Mouse (Mus musculus) intestine, embryonic 15.5 days (tissue): ENCODE data around the gene Gm21969. TPM values are rescaled to one million over a fixed set of nuclear protein-coding genes. Genes with fewer than 3 reads are reported as not detected.

Experiments used
- ATAC-seq: fragments of 200-750 bp; cut with Nextera tagmentation; 2 replicates; pipeline ENCODE4 v1.8.0; 2017; ENCODE audit warnings: moderate TSS enrichment, moderate library complexity
- H3K27ac ChIP-seq: fragments of 300-500 bp; sonication (generic); 2 replicates; pipeline ENCODE4 v1.5.1; 2015; ENCODE audit warnings: mild to moderate bottlenecking, inconsistent platforms
- H3K27me3 ChIP-seq: fragments of 300-500 bp; sonication (generic); replicated peaks from 2 replicates; pipeline ENCODE4 v1.6.1; 2015; ENCODE audit warnings: inconsistent platforms
- H3K36me3 ChIP-seq: fragments of 300-500 bp; sonication (generic); 2 replicates; pipeline ENCODE4 v1.6.1; 2015; ENCODE audit warnings: inconsistent platforms
- H3K4me1 ChIP-seq: fragments of 300-500 bp; sonication (generic); replicated peaks from 2 replicates; pipeline ENCODE4 v1.6.1; 2015; ENCODE audit warnings: inconsistent platforms
- H3K4me2 ChIP-seq: fragments of 300-500 bp; sonication (generic); replicated peaks from 2 replicates; pipeline ENCODE4 v1.6.1; 2015; ENCODE audit warnings: mild to moderate bottlenecking, inconsistent platforms
- H3K4me3 ChIP-seq: fragments of 300-500 bp; sonication (generic); replicated peaks from 2 replicates; pipeline ENCODE4 v1.5.1; 2015; ENCODE audit warnings: inconsistent platforms
- H3K9ac ChIP-seq: fragments of 300-500 bp; sonication (generic); 2 replicates; pipeline ENCODE4 v1.6.1; 2015; ENCODE audit warnings: inconsistent platforms
- H3K9me3 ChIP-seq: fragments of 300-500 bp; sonication (generic); 2 replicates; pipeline ENCODE4 v1.6.1; 2016; ENCODE audit warnings: inconsistent platforms
- WGBS: fragments of 180-500 bp; shearing (Covaris S2); methylation state at CpG from one replicate; pipeline ENCODE4 v1.1.7; 2015; 5-methylcytosine and 5-hydroxymethylcytosine counted together
- polyA plus RNA-seq: library from polyadenylated mRNA; unstranded; fragments of >200 nt; fragmentation: Nextera tagmentation; extraction: Ambion mirVana; gene quantifications from 2 replicates; pipeline ENCODE4 v1.2.1, GENCODE M21; 2015

Gm21969 gene
- polyA plus RNA-seq, 1 experiment from 2014 or later = not detected

DNA sequence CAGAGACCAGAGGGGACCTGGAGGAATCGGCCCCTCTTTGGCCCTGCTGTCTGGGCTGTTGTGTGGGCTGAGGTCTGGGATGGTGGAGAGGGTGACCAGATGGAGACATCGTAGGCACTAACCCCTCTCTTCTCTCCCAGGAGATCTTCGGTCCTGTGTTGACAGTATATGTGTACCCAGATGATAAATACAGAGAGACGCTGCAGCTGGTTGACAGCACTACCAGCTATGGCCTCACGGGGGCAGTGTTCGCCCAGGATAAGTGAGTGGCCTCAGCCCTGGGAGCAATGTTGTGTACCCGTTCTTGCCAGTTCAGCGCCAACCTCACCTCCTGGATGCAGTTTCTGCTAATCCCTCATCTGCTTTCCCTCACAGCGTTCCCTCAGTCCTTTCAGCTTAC lies 41.0 kb downstream of the Gm21969 start:
- Histone ChIP-seq H3K27me3 (peaks cover 12% of the 10 kb centered on the region), H3K27ac (no peak overlapping the region), H3K36me3 (no peaks in the 10 kb centered on the region), H3K4me3 (no peak overlapping the region), H3K4me2 (no peak overlapping the region), H3K9ac (no peak overlapping the region), H3K4me1 (peaks cover 15% of the 10 kb centered on the region), H3K9me3 (no peaks in the 10 kb centered on the region)
- ATAC-seq = peak; percentile 27; the same call in 1 of the 2 replicates
- 15% methylated on average over 9 of the region's 9 CpGs for WGBS

DNA sequence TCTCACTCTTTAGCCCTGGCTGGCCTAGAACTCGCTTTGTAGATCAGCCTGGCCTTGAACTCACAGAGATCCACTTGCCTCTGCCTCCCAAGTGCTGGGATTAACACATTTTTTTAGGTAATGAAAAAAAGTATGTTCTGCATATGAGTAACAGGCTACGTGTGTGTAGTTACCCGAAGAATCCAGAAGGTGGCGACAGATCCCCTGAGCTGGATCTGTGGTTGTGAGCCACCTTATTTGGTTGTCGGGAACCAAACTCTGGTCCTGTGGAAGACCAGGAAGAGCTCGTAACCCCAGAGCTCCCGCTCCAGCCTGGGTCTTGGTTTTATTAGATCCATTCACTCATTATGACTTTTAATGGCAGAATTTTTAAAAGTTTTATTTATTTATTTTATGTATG lies 43.9 kb downstream of the Gm21969 start:
- H3K36me3 ChIP-seq = no peaks in the 10 kb centered on the region
- no peaks in the 10 kb centered on the region for H3K9me3 ChIP-seq
- peaks cover 8% of the 10 kb centered on the region for H3K4me1 ChIP-seq
- H3K27ac ChIP-seq = no peak overlapping the region
- H3K4me2 ChIP-seq = no peak overlapping the region
- 86% methylated on average over 7 of the region's 7 CpGs for WGBS
- no peak for ATAC-seq
- H3K9ac ChIP-seq = no peak overlapping the region
- no peak overlapping the region for H3K4me3 ChIP-seq
- peaks cover 9% of the 10 kb centered on the region for H3K27me3 ChIP-seq

DNA sequence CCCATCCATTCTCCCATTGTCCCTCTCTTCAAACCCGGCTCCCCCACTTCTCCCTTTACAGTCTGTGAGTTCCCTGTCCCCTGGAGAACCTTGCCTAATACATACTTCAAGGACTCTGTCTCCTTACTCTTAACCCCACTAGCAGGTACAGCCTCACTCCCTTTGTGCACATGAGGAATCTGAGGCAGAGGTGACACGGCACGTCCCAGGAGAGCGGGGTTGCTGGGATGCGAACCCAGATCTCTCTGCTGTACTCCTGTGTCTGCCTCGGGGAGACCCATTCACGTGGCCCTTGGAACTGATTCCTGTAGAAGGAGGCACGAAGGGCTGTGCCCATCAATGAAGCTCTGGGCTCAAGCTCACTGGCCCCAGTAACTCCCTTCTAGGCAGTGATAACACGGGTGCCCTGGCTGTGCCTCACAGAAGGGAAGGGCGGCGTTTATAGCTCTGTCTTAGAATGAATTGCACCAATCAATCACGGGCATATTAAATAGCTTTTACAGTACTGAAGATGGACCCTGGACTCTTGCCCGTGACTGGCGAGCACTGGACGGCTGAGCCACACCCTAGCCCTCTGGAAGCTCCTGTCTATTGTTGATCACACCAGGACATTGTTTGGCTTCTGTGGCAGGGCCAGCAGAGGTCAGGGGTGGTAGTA lies 47.2 kb downstream of the Gm21969 start:
- H3K27ac ChIP-seq = peak overlapping the region; percentile 63
- H3K4me3 ChIP-seq = no peak overlapping the region
- H3K4me2 ChIP-seq = 0 out of 2 replicates have a peak overlapping the region, but pooled peaks have one; percentile 3
- H3K9ac ChIP-seq = no peak overlapping the region
- no peaks in the 10 kb centered on the region for H3K27me3 ChIP-seq
- H3K9me3 ChIP-seq = no peaks in the 10 kb centered on the region
- H3K4me1 ChIP-seq = peaks cover 4% of the 10 kb centered on the region; the same call in 1 of the 2 replicates
- H3K36me3 ChIP-seq = no peaks in the 10 kb centered on the region
- 63% methylated on average over 15 of the region's 15 CpGs for WGBS
- peak; percentile 94 for ATAC-seq

DNA sequence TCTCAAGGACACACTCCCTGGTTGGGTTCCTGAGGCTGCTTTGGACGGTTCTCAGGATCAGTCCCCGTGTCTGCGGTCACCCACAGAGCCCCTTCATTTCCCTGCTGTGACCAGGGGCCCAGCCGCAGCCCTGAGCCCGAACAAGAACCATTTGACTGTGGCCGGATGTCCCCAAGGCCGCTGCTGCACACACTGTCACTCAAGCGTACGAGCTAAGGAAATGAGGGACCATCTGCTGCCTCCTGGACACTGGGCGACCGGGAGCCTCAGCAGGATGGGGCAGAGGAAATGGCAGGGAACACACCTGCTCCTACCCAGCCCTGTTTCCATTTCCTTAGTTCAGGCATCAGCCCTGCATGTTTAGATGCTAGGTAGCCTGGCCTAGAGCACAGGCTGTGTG lies 47.9 kb downstream of the Gm21969 start:
- Histone ChIP-seq H3K4me1 (peaks cover 4% of the 10 kb centered on the region; the same call in 1 of the 2 replicates), H3K4me2 (0 out of 2 replicates have a peak overlapping the region, but pooled peaks have one; percentile 3), H3K9me3 (no peaks in the 10 kb centered on the region), H3K36me3 (no peaks in the 10 kb centered on the region), H3K27ac (peak overlapping the region; percentile 63), H3K27me3 (no peaks in the 10 kb centered on the region), H3K9ac (no peak overlapping the region), H3K4me3 (no peak overlapping the region)
- ATAC-seq = peak; percentile 6; the same call in 1 of the 2 replicates
- 64% methylated on average over 11 of the region's 11 CpGs for WGBS

DNA sequence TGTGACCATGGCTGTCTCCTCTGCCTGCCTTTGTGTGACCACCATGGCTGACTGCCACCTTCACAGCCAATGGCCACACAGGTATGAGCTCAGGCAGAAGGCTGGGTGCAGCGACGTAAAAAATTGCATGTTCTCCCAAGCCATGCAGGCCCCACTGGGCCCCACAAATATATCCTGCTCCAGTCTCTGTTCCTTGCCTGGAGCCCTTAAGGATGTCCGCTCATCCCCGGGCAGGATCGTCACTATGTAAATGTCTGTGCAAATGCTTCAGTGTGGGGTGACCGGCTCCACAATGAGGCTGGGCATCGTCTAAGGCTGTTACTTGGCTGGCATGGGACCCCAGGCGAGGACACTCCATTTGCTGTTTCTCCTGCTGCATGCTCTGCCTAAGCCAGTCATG lies 50.3 kb downstream of the Gm21969 start, which contains the start of gene Tas1r2:
Gene Tas1r2 (plus strand): TSS at position 301 of the 400 bp plus-strand sequence.
- ATAC-seq = no peak
- Histone ChIP-seq H3K4me3 (no peak within 1 kb of the TSS), H3K4me2 (no peak within 1 kb of the TSS), H3K9me3 (no peaks in the 10 kb centered on the region), H3K27ac (no peak within 1 kb of the TSS), H3K4me1 (peaks cover 4% of the 10 kb centered on the region; the same call in 1 of the 2 replicates), H3K27me3 (no peaks in the 10 kb centered on the region), H3K36me3 (no peaks in the 10 kb centered on the region), H3K9ac (no peak within 1 kb of the TSS)
- 83% methylated on average over 8 of the region's 8 CpGs for WGBS

DNA sequence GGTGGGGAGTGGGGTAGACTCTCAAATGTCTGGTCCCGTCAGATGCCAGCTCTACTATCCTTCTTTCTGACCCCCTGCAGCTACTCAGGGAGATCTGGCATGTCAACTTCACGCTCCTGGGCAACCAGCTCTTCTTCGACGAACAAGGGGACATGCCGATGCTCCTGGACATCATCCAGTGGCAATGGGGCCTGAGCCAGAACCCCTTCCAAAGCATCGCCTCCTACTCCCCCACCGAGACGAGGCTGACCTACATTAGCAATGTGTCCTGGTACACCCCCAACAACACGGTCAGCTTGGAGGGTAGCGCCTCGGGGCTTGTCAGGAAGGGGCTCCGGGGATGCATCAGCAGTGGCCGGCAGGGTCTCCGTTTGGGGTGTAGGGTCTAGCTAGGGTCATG lies 58.9 kb downstream of the Gm21969 start:
- ATAC-seq = no peak
- H3K4me3 ChIP-seq = no peak overlapping the region
- no peaks in the 10 kb centered on the region for H3K4me1 ChIP-seq
- H3K27ac ChIP-seq = no peak overlapping the region
- no peak overlapping the region for H3K9ac ChIP-seq
- 91% methylated on average over 14 of the region's 14 CpGs for WGBS
- H3K27me3 ChIP-seq = no peaks in the 10 kb centered on the region
- no peaks in the 10 kb centered on the region for H3K9me3 ChIP-seq
- H3K36me3 ChIP-seq = no peaks in the 10 kb centered on the region
- no peak overlapping the region for H3K4me2 ChIP-seq

DNA sequence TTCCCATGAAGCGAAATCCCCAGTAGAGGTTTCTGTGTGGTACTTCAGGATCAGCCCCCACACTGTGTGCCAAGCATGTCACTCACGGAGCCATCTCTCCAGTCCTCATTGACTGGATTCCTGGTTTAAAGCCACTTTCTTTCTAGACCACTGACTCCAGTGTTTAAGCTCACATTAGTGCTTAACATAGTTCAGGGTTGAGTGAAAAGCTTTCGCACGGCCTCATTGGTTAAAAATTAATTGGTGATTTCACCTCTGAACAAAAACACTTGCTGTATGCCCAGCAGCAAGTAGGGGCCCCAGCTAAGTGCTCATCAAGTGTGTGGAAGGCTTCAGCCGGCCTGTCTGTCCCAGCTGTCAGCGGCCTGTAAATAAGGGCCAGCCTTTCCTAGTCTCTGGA lies 64.6 kb downstream of the Gm21969 start:
- no peaks in the 10 kb centered on the region for H3K27me3 ChIP-seq
- H3K9ac ChIP-seq = no peak overlapping the region
- H3K27ac ChIP-seq = no peak overlapping the region
- H3K4me2 ChIP-seq = no peak overlapping the region
- H3K4me3 ChIP-seq = no peak overlapping the region
- H3K9me3 ChIP-seq = no peaks in the 10 kb centered on the region
- WGBS = 64% methylated on average over 6 of the region's 6 CpGs
- H3K36me3 ChIP-seq = no peaks in the 10 kb centered on the region
- peak; percentile 75 for ATAC-seq
- H3K4me1 ChIP-seq = 0 out of 2 replicates have a peak, but pooled peaks cover 4% of the 10 kb centered on the region

DNA sequence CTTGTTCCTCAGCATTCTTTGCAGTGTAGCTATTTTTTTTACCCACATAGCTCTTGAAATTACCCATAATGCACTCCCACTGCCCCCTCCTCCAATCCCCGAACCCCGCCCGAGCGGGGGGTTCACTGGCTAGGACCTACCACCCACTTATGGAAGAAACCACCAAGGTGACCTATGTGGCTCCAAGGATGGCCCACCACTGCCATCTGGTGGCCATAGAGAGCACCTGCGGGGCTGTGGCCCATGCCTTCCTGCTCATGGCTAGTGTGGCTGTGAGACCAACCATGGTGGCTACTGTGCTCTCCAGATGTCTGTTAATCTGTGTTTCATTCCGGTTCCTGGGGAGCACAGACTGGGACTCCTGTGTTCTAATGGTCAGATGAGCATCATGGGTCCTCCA lies 66.9 kb downstream of the Gm21969 start:
- Histone ChIP-seq H3K4me2 (no peak overlapping the region), H3K4me1 (0 out of 2 replicates have a peak, but pooled peaks cover 4% of the 10 kb centered on the region), H3K9ac (no peak overlapping the region), H3K36me3 (no peaks in the 10 kb centered on the region), H3K27me3 (no peaks in the 10 kb centered on the region), H3K4me3 (no peak overlapping the region), H3K27ac (no peak overlapping the region), H3K9me3 (no peaks in the 10 kb centered on the region)
- ATAC-seq = peak; percentile 49; the same call in 1 of the 2 replicates
- WGBS = 19% methylated on average over 6 of the region's 6 CpGs

DNA sequence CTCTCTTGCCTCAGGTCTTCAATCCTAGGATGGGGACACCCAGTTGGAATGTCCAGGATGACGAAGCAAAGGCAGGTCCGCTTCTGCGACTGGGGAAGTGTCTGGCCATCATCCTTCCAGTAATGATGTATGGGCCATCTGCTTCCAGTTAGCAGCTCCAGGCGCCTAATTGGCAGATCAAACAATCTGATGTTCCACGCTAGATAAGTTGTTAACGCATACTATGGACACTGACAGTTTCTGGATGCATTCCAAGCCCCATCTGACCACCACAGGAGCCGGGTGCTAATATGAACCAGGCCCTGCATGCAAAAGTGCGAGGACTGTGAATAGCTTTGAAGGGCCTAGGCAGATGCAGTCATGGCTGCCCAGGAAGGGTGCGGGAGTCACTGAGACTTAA lies 72.7 kb downstream of the Gm21969 start:
- Histone ChIP-seq H3K4me1 (no peaks in the 10 kb centered on the region), H3K9me3 (no peaks in the 10 kb centered on the region), H3K4me2 (no peak overlapping the region), H3K36me3 (no peaks in the 10 kb centered on the region), H3K9ac (no peak overlapping the region), H3K27me3 (0 out of 2 replicates have a peak, but pooled peaks cover 4% of the 10 kb centered on the region), H3K4me3 (no peak overlapping the region), H3K27ac (no peak overlapping the region)
- WGBS = 59% methylated on average over 9 of the region's 9 CpGs
- no peak for ATAC-seq

DNA sequence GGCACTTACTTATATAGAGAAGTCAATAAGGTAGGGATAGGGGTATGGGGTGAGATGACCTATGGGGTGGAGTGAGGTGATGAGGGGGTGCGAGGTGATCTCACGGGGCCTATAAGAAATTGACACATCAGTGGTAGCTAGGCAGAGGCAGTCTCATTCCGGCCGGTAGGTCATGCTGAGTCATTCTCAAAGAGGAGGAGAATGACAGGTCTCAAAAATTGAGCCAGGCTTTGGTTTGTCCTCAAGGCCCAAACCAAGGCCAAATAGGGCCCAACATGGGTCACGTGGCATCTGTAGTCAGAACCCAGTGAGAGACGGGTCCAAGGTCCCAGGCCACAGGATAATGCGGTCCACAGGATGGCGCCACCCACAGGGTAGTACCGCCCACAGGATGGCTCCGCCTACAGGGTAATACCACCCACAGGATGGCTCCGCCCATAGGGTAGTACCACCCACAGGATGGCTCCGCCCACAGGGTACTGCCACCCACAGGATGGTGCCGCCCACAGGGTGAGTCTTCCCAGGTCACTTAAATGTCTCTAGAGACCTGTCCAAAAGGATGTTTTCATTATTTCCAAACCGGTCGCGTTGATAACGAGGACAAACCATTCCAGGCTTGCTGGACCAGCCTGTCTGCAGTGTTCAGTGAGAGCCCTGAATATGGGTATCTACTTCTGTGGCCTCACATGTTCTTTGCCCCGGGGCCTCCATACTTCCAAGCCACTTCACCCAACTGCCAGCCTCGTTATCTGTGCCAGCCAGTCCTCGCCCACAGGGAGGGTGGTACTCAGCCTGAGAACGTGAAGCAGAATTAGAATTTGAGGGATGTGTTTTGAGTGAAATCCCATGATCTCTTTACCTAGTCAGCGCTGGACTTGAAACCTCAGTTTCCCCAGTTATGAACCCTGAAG lies 81.0 kb downstream of the Gm21969 start:
- H3K36me3 ChIP-seq = no peaks in the 10 kb centered on the region
- H3K4me3 ChIP-seq = no peak overlapping the region
- H3K27ac ChIP-seq = no peak overlapping the region
- no peak overlapping the region for H3K4me2 ChIP-seq
- 73% methylated on average over 22 of the region's 22 CpGs for WGBS
- ATAC-seq = no peak
- no peaks in the 10 kb centered on the region for H3K27me3 ChIP-seq
- H3K9ac ChIP-seq = no peak overlapping the region
- H3K4me1 ChIP-seq = no peaks in the 10 kb centered on the region
- H3K9me3 ChIP-seq = no peaks in the 10 kb centered on the region

DNA sequence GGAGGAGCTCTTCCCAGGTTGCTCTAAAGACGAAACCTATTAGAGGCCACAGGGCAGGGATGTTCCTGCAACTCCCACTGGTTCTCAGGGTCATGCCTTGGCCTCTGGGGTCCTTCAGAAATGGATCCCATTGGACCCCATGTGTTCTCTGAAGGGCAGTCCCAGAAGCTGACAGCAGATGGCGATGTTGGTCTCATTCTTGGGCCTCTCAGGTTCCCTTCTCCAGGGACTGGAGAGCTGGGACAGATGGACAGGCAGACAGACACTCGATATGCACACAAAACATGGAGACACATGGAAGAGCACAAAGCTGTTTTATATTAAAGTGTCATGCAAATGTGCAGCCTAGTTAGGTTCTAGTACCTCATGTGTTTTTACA lies 81.6 kb downstream of the Gm21969 start:
- Histone ChIP-seq H3K9ac (no peak overlapping the region), H3K27me3 (no peaks in the 10 kb centered on the region), H3K4me3 (no peak overlapping the region), H3K27ac (no peak overlapping the region), H3K9me3 (no peaks in the 10 kb centered on the region), H3K4me1 (no peaks in the 10 kb centered on the region), H3K4me2 (no peak overlapping the region), H3K36me3 (no peaks in the 10 kb centered on the region)
- WGBS = 18% methylated on average over 3 of the region's 3 CpGs
- ATAC-seq = no peak

DNA sequence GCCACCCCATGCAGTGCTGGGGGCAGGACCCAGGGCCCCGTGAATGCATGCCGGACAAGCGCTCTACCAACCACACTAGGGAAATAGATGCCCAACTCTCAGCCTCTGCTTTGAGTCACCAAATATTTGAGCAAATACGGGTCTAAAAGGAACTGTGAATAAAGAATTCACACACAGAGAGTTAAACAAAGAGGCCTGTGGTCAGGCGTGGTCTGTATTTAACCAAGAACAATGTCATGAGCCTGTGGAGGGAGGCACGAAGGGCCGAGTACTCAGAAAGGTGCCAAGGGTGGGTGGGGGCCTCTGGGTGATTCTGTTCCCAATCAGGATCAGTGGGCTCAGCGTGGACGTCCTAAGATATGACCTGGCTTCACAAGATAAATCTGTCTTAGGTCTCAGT lies 85.1 kb downstream of the Gm21969 start:
- Histone ChIP-seq H3K4me3 (no peak overlapping the region), H3K27ac (no peak overlapping the region), H3K9ac (no peak overlapping the region), H3K9me3 (no peaks in the 10 kb centered on the region), H3K36me3 (no peaks in the 10 kb centered on the region), H3K4me1 (no peaks in the 10 kb centered on the region), H3K27me3 (no peaks in the 10 kb centered on the region), H3K4me2 (no peak overlapping the region)
- WGBS = 66% methylated on average over 9 of the region's 9 CpGs
- ATAC-seq = no peak
